Mouse (Mus musculus): ENCODE data around the gene Zan. TPM values are rescaled to one million over a fixed set of nuclear protein-coding genes. Genes with fewer than 3 reads are reported as not detected.

The Zan gene
- total and polyA plus RNA-seq, 3 experiments = 0.15 TPM; not detected in 2

DNA sequence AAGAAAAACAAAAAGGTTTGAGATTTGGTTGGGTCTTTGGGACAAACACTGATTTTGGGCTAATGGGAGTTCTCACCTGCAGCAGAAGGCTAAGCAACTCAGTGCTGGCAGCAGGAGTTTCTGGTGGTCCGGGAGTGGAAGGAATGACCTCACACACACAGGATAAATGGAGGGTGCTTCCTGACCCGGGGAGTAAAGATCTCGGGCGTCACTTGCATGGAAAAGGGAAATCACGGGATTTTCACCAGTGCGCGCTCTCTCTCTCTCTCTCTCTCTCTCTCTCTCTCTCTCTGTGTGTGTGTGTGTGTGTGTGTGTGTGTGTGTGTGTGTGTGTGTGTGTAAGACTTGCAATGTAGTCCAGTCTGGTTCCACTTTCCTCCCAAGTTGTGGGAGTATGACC, 129.0 kb downstream of the Zan start:
- Histone ChIP-seq H3K9me3 (replicated peaks; ENCODE audit: insufficient read depth, low read length) (no peaks in the 10 kb centered on the region), H3K9ac (ENCODE audit: control insufficient read depth, low read depth, low read length, poor library complexity, severe bottlenecking) (no peak overlapping the region), H3K4me1 (ENCODE audit: control insufficient read depth in 1 of 2, insufficient read depth in 2 of 2, low read length in 2 of 2) (peaks cover 0 to 3% of the 10 kb centered on the region in 2 experiments; a peak in 2 of 4 replicates), H3K27me3 (ENCODE audit: control insufficient read depth in 1 of 2, insufficient read depth in 2 of 2, low read length in 2 of 2) (0 out of 4 replicates have a peak, but pooled peaks cover 0 to 2% of the 10 kb centered on the region in 2 experiments), H3K36me3 (ENCODE audit: control insufficient read depth in 1 of 2, insufficient read depth in 2 of 2, low read length in 2 of 2) (no peaks in the 10 kb centered on the region; a peak in 1 of 4 replicates), H3K79me2 (ENCODE audit: control insufficient read depth, insufficient read depth, low read length, poor library complexity) (no peaks in the 10 kb centered on the region), H3K27ac (ENCODE audit: control insufficient read depth, low read depth, low read length) (no peak overlapping the region), H3K4me3 (ENCODE audit: control insufficient read depth in 1 of 2, insufficient read depth in 1 of 2, low read depth in 2 of 2, low read length in 2 of 2) (no peak overlapping the region)
- TF ChIP-seq E2F4 (IDR thresholded peaks at IDR 0.05; ENCODE audit: borderline replicate concordance, low read depth, low read length) = no peak
- no peak for TF ChIP-seq NELFE (IDR thresholded peaks at IDR 0.05; ENCODE audit: low read depth, low read length)
- TF ChIP-seq GABPA (IDR thresholded peaks at IDR 0.05; ENCODE audit: low read depth, low read length) = no peak
- TF ChIP-seq MEF2A (IDR thresholded peaks at IDR 0.05; ENCODE audit: extremely low read depth, insufficient replicate concordance, low read depth, low read length, poor library complexity, severe bottlenecking) = no peak
- TF ChIP-seq RCOR1 (IDR thresholded peaks at IDR 0.05; ENCODE audit: low read depth, low read length) = no peak
- no peak for TF ChIP-seq NRF1 (IDR thresholded peaks at IDR 0.05; ENCODE audit: insufficient read depth, low read depth, low read length, poor library complexity, severe bottlenecking)
- no peak for TF ChIP-seq POLR2A (IDR thresholded peaks at IDR 0.05; ENCODE audit: control insufficient read depth in 1 of 2, insufficient read depth in 1 of 2, low read depth in 1 of 2, low read length in 2 of 2, poor library complexity in 1 of 2)
- TF ChIP-seq KAT2A (conservative IDR thresholded peaks at IDR 0.05; ENCODE audit: low read depth, low read length) = no peak
- no peak for TF ChIP-seq POLR2AphosphoS5 (IDR thresholded peaks at IDR 0.05; ENCODE audit: borderline replicate concordance, low read depth, low read length)
- TF ChIP-seq MYC (IDR thresholded peaks at IDR 0.05; ENCODE audit: low read depth, low read length) = no peak
- TF ChIP-seq ZKSCAN1 (IDR thresholded peaks at IDR 0.05; ENCODE audit: low read depth, low read length) = no peak
- no peak for TF ChIP-seq UBTF (IDR thresholded peaks at IDR 0.05; ENCODE audit: borderline replicate concordance, insufficient read depth, low read depth, low read length)
- TF ChIP-seq ELF1 (IDR thresholded peaks at IDR 0.05; ENCODE audit: low read depth, low read length) = no peak
- no peak for TF ChIP-seq TAL1 (IDR thresholded peaks at IDR 0.05; ENCODE audit: low read length)
- no peak for TF ChIP-seq TBP (IDR thresholded peaks at IDR 0.05; ENCODE audit: low read depth, low read length)
- no peak for TF ChIP-seq CTCF (IDR thresholded peaks at IDR 0.05 in 2 of 3, conservative IDR thresholded peaks at IDR 0.05 in 1 of 3; ENCODE audit: control insufficient read depth in 1 of 3, insufficient read depth in 1 of 3, low read depth in 2 of 3, low read length in 3 of 3, poor library complexity in 1 of 3, severe bottlenecking in 1 of 3)
- TF ChIP-seq CHD1 (IDR thresholded peaks at IDR 0.05; ENCODE audit: low read depth, low read length) = no peak
- TF ChIP-seq ETS1 (IDR thresholded peaks at IDR 0.05; ENCODE audit: low read depth, low read length) = no peak
- TF ChIP-seq SIN3A (IDR thresholded peaks at IDR 0.05; ENCODE audit: low read length) = no peak
- DNase-seq (ENCODE audit: low read depth, low spot score) = no peak

DNA sequence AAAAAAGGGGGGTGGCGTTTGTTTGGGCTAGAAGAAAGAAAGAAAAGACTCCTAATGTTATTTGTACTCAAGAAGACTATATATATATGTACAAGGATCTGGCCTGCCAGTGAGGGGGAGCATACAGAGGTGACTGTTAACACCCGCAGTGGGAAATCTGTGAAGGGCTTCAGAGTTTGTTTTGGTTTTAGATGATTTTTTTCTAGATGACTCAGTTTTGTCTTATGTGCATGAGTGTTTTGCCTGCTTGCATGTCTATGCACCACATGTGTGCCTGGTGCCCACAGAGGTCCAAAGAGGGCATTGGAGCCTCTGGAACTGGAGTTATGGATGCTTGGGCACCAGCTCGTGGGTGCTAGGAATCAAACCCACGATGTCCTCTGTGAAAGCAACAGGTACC, 129.9 kb downstream of the Zan start:
- H3K27ac ChIP-seq (ENCODE audit: control insufficient read depth, low read depth, low read length) = no peak overlapping the region
- DNase-seq (ENCODE audit: low read depth, low spot score) = no peak

More for the DNA sequence above, 129.9 kb downstream of the Zan start:
- Histone ChIP-seq H3K4me3 (ENCODE audit: control insufficient read depth in 1 of 2, insufficient read depth in 1 of 2, low read depth in 2 of 2, low read length in 2 of 2) (no peak overlapping the region), H3K9me3 (replicated peaks; ENCODE audit: insufficient read depth, low read length) (no peaks in the 10 kb centered on the region), H3K4me1 (ENCODE audit: control insufficient read depth in 1 of 2, insufficient read depth in 2 of 2, low read length in 2 of 2) (peaks cover 0 to 3% of the 10 kb centered on the region in 2 experiments; a peak in 2 of 4 replicates), H3K9ac (ENCODE audit: control insufficient read depth, low read depth, low read length, poor library complexity, severe bottlenecking) (no peak overlapping the region), H3K79me2 (ENCODE audit: control insufficient read depth, insufficient read depth, low read length, poor library complexity) (no peaks in the 10 kb centered on the region), H3K27me3 (ENCODE audit: control insufficient read depth in 1 of 2, insufficient read depth in 2 of 2, low read length in 2 of 2) (no peaks in the 10 kb centered on the region), H3K36me3 (ENCODE audit: control insufficient read depth in 1 of 2, insufficient read depth in 2 of 2, low read length in 2 of 2) (no peaks in the 10 kb centered on the region; a peak in 1 of 4 replicates)
- no peak for TF ChIP-seq POLR2AphosphoS2 (IDR thresholded peaks at IDR 0.05; ENCODE audit: low read length)
- no peak for TF ChIP-seq GABPA (IDR thresholded peaks at IDR 0.05; ENCODE audit: low read depth, low read length)
- no peak for TF ChIP-seq ETS1 (IDR thresholded peaks at IDR 0.05; ENCODE audit: low read depth, low read length)
- no peak for TF ChIP-seq ZNF384 (IDR thresholded peaks at IDR 0.05; ENCODE audit: low read depth, low read length)
